Mouse (Mus musculus): ENCODE results near the gene Zfp385c.

Zfp385c gene

GRCm38 (mm10) chr11:100692164-100692616, at the start of gene Zfp385c:
Gene Zfp385c (minus strand): TSS chr11:100692455.
- DNase-seq (ENCODE audit: extremely low read depth, low read depth, low spot score) = no peak

- no peak for DNase-seq (ENCODE audit: extremely low read depth, low read depth, low spot score)
Observed at GRCm38 (mm10) chr11:100741348-100741747, 49.1 kb upstream of the Zfp385c start.

GRCm38 (mm10) chr11:100738749-100739148, 46.5 kb upstream of the Zfp385c start:
- DNase-seq (ENCODE audit: extremely low read depth, low read depth, low spot score) = no peak

GRCm38 (mm10) chr11:100738066-100738604, 45.9 kb upstream of the Zfp385c start, which contains the start of gene Rab5c:
Gene Rab5c (minus strand): TSS chr11:100738215.
- peak; percentile 82 for DNase-seq (ENCODE audit: extremely low read depth, low read depth, low spot score)

DNA sequence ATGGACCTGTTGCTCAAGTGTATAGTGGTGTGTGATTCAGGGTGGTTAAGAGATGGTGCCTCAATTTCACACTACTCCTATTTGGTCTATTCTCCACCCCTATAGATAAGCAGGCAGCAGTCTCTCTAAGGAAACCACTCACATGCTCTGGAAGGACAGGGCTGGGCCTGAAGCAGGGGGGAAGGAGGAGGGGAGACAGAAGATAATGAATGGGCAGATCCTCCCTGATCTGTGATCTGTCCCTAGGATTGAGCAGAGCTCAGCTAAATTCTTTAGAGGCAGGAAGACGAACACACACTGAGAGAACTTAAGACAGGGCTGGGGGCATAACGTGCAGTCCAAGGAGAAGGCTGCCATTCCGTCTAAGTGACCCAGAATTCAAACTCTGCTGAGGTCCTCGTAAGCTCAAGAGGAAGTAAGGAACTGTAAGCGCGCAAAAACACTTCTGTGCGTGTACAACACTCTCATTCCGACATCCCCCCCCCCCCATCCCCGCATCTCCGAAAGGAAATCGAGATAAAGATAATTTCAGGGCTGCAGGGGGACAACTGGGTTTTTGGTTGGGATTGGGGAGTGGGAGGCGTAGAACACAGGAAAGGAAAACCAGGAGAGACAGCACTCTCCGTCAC, 45.0 kb upstream of the Zfp385c start:
- DNase-seq (ENCODE audit: extremely low read depth, low read depth, low spot score) = no peak

GRCm38 (mm10) chr11:100736746-100737080, 44.5 kb upstream of the Zfp385c start:
- no peak for DNase-seq (ENCODE audit: extremely low read depth, low read depth, low spot score)

GRCm38 (mm10) chr11:100735954-100736745, 43.9 kb upstream of the Zfp385c start:
- DNase-seq (ENCODE audit: extremely low read depth, low read depth, low spot score) = no peak

- no peak for DNase-seq (ENCODE audit: extremely low read depth, low read depth, low spot score)
Observed at GRCm38 (mm10) chr11:100735134-100735865, 43.0 kb upstream of the Zfp385c start.

DNA sequence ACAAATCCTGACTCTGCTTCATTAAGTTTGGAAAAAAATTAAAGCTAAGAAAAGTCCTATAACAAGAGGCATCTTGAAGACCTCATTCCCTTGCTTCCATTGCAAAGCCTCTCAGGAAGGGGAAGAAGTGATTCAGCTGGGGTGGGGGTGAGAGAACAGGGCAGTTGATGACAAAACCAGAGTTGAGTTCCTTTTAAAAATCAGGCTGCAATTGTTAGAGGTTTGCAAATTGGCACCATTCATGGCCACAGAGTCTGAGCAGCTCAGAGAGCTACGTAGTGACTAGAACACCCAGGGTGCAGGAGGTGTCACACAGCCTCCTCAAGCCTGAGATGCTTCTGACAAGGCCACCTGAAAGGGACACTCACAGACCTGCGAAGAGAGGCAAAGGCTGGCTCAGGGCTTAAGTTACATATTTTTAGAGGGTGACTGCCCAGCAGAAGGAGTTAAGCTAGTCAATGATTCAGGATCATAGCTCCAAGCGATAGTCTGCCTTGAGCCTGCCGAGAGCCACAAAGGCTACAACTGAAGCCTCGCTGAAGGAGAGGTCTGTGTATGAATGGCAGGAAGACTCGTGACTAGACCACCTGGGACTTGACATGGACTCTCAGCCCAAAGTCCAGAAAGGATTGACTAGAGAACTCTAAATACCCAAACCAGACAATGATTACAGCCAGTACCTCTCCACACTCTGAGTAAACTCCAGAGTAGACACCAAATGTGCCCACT, 38.4 kb upstream of the Zfp385c start:
- no peak for DNase-seq (ENCODE audit: extremely low read depth, low read depth, low spot score)

- no peak for DNase-seq (ENCODE audit: extremely low read depth, low read depth, low spot score)
Observed at GRCm38 (mm10) chr11:100729976-100730375, 37.7 kb upstream of the Zfp385c start.

DNA sequence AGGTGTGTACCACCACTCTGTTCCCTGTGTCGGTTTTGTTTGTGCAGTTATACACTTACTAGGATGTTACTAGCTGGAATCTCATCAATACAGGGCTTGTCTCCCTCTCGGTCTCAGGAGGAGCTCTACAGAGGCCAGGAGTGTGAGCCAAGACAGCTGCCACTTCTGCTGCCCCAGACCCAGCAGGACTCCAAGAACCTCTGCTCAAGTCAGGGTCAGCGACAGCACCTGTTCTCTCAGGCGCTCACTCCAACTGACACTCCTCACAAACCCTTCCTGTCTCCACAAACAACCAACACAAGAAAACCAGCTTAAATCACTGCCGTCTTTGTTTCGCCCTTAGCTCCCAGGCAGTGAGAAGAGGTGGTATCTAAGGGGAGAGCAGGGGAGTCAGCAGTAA, 36.3 kb upstream of the Zfp385c start:
- no peak for DNase-seq (ENCODE audit: extremely low read depth, low read depth, low spot score)

GRCm38 (mm10) chr11:100727201-100727600, 34.9 kb upstream of the Zfp385c start:
- DNase-seq (ENCODE audit: extremely low read depth, low read depth, low spot score) = no peak

- no peak for DNase-seq (ENCODE audit: extremely low read depth, low read depth, low spot score)
Observed at GRCm38 (mm10) chr11:100724919-100725512, 32.8 kb upstream of the Zfp385c start.

DNA sequence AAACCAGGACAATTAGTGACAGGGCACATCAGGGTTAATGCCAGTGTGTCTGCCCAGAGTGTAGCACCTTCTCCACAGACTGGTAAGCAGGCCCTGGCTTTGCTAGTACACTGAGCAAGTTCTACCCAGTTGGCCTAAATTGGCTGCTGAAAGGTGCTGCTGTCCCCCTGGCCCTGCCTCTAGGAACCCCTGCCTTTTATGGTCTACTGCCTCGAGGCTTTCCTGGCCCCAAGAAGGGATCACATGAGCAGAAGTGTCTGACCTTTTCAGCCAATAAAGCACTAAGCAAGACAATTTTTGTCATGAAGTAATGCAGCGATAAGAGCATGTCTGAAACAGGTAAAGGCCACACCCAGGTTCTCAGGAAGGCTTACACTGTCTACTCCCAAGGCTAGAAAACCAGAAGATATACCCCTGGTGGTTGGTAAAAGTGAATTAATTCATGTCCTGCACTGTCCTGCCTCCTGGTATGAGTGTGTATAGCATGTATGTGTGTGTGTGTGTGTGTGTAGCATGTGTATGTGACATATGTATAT, 30.3 kb upstream of the Zfp385c start:
- DNase-seq (ENCODE audit: extremely low read depth, low read depth, low spot score) = no peak

DNA sequence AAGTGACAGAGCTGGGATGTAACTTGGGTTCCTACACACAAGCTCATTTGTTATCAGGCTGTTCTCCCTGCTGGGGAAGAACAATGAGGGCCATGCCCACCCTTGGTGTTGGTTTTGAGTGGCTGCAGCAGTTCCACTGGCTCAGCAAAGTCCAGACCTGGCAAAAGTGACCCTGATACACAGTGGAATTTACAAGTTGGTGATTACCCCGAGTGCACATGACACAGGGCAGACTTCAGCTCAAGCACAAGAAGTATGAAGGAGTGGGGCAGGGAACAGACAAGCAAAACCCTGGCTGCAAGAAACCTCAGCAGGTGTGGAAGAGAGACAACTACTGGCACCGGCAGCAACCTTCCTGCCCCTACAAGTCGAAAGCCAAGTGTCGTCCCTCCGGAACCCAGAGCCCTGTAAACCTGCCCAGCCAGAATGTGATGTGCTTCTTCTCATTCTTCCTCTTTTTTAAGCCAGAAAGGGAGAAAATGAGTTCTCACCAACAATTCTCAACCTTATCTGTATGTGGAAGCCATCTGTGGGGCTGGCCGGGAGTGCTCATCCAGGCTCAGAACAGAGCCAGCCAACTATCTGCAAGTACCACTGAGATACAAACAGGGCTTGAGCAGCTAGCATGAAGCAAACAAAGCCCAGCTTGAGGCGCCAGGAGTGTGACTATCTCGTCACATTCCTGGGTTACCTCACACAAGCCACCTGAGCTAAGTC, 29.7 kb upstream of the Zfp385c start:
- no peak for DNase-seq (ENCODE audit: extremely low read depth, low read depth, low spot score)

DNA sequence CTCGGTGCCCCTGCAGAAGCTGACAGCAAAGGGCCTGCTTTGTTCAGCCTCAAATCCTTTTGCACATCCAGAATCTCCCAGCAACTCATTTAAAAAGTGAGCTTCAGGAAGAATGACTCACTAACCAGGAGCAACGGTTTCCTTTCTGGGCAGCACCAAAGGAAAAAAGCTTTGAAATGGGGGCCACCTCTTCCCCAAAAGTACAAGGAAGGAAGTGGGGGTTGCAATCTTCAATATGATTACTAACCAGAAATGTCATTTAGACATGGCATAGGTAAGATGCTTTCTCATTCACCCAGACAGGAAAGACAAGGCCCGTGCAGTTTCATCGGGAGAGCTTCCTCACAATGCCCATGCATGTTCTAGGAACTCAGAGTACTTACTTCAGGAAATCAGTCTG, 29.0 kb upstream of the Zfp385c start:
- DNase-seq (ENCODE audit: extremely low read depth, low read depth, low spot score) = no peak

DNA sequence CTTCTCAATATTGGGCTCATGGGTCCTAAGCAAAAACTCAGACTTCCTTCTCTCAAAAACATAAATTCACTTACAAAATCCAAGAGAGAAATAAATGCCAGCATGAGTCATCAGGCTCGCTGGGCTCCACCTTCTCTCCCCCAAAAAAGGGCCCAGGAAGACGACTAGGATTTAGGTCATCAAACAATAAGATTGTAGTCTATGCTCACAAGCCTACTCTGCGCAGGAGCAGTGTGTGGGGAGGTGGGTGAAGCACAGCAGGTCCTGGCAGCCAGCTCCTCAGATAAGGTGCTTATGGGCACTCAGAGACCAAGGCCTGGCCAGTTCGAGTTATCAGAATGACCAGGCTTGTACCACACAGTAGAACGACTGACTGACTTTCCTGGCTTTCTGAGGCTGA, 28.1 kb upstream of the Zfp385c start:
- DNase-seq (ENCODE audit: extremely low read depth, low read depth, low spot score) = no peak

GRCm38 (mm10) chr11:100719893-100720292, 27.6 kb upstream of the Zfp385c start:
- no peak for DNase-seq (ENCODE audit: extremely low read depth, low read depth, low spot score)

- DNase-seq (ENCODE audit: extremely low read depth, low read depth, low spot score) = no peak
Observed at GRCm38 (mm10) chr11:100719312-100719711, 27.1 kb upstream of the Zfp385c start.

DNA sequence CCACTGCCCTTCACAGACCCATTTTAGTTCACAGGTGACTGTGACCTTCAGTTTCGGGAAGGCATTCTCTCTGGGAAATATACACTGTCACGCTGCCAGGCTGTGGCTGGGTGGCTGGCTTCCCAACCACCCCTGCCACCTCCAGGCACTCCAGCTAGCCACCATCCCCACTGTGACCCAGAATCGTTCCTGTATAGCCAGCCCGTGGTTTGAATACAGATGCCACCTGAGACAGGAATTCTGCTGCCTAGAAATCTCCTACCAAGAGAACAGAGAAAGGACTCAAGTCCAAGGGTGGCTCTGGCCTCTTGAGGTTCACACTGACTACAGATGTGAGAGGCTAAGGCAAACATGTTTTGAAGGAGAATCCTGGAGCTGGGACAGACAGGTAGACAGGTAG, 26.6 kb upstream of the Zfp385c start:
- DNase-seq (ENCODE audit: extremely low read depth, low read depth, low spot score) = no peak

Data from fat pad, adult 2 months (tissue).